Mouse (Mus musculus) induced T-regulatory cell, adult 2 months (primary cell): Measurements from ENCODE around the gene Tet2.

Source experiments
- DNase-seq: peaks from one replicate; pipeline ENCODE4 v3.0.0-alpha.2; 2012; ENCODE audit warnings: low read depth

Gene Tet2

GRCm38 (mm10) chr3:133436919-133437320, 108.0 kb downstream of the Tet2 start:
- DNase-seq: peak; percentile 88

- peak; percentile 52 for DNase-seq
Measured at GRCm38 (mm10) chr3:133436279-133436860, 108.6 kb downstream of the Tet2 start.

- peak; percentile 10 for DNase-seq
Measured at GRCm38 (mm10) chr3:133435774-133436148, 109.2 kb downstream of the Tet2 start.

GRCm38 (mm10) chr3:133435141-133435773, 109.7 kb downstream of the Tet2 start:
- DNase-seq: no peak

- no peak for DNase-seq
Measured at GRCm38 (mm10) chr3:133429394-133430173, 115.4 kb downstream of the Tet2 start.

- no peak for DNase-seq
Measured at GRCm38 (mm10) chr3:133428003-133428402, 116.9 kb downstream of the Tet2 start.

- DNase-seq: no peak
Measured at GRCm38 (mm10) chr3:133423073-133423472, 121.9 kb downstream of the Tet2 start.

- DNase-seq: no peak
Measured at GRCm38 (mm10) chr3:133414747-133415146, 130.2 kb downstream of the Tet2 start.
